Mouse (Mus musculus): ENCODE results near the gene Spop. TPM values are rescaled to one million over a fixed set of nuclear protein-coding genes. Genes with fewer than 3 reads are reported as not detected.

Spop gene
- polyA plus RNA-seq (2012; rRNA removed) = 21.9 and 22.0 TPM in 2 replicates

GRCm38 (mm10) chr11:95413641-95414535 is at the start of gene Spop:
Spop (plus strand) TSS chr11:95414080.

GRCm38 (mm10) chr11:95384319-95384972 is 29.4 kb upstream of the Spop start, which contains the start of gene Slc35b1:
Slc35b1 (plus strand) TSS chr11:95384692.

GRCm38 (mm10) chr11:95514298-95514861 is 100.5 kb downstream of the Spop start, which contains the start of gene Nxph3:
Nxph3 (minus strand) TSS chr11:95514570.

Other genes with a start within 250 kb of the Spop start
- 0.03 TPM in 1 of 2 replicates, not detected in the other for gene Tac4, start 152.6 kb upstream of the Spop start, polyA plus RNA-seq (2012; rRNA removed)
- 16.6 and 19.8 TPM in 2 replicates for gene Kat7, start 103.8 kb upstream of the Spop start, polyA plus RNA-seq (2012; rRNA removed)
- 79.5 and 101 TPM in 2 replicates for gene Fam117a, start 77.1 kb upstream of the Spop start, polyA plus RNA-seq (2012; rRNA removed)
- 20.9 and 26.3 TPM in 2 replicates for gene Slc35b1, start 29.4 kb upstream of the Spop start, polyA plus RNA-seq (2012; rRNA removed)
- gene Nxph3, start 100.5 kb downstream of the Spop start, polyA plus RNA-seq (2012; rRNA removed) = 0.02 and 0.07 TPM in 2 replicates
- 1.6 and 2.1 TPM in 2 replicates for gene Ngfr, start 173.7 kb downstream of the Spop start, polyA plus RNA-seq (2012; rRNA removed)